Mouse (Mus musculus): ENCODE results near the gene Grk6.

DNA sequence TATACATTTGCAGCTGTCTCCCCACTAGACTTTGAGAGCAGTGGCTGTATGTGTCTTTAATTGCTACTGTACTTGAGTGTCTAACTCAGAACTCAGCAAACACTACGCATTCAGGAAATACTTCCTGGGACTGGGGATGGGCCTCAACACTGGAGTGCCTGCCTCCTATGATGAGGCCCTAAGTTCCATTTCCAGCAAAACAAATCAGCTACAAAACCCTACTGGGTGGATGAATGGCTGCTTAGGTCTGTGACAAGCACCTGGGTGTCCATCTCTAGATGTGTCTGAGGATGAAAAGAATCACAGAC, 44.9 kb upstream of the Grk6 start:
- TF ChIP-seq GATA1 (IDR thresholded peaks at IDR 0.05; ENCODE audit: borderline replicate concordance, low read length) = no peak
- no peak for TF ChIP-seq CTCF (IDR thresholded peaks at IDR 0.05; ENCODE audit: low read depth, low read length)
- TF ChIP-seq GATA2 (IDR thresholded peaks at IDR 0.05; ENCODE audit: borderline replicate concordance, low read depth, low read length) = no peak
- TF ChIP-seq TAL1 (conservative IDR thresholded peaks at IDR 0.05; ENCODE audit: low read depth, low read length) = no peak
- no peak for TF ChIP-seq POLR2AphosphoS5 (IDR thresholded peaks at IDR 0.05; ENCODE audit: insufficient replicate concordance, low read depth, low read length)
